Mouse (Mus musculus) Patski (cell line): ENCODE data around the gene Hid1. TPM values are rescaled to one million over a fixed set of nuclear protein-coding genes. Genes with fewer than 3 reads are reported as not detected.
"Not testable (repeated sequence)": the region's sequence is repeated elsewhere in the genome, so short reads cannot be mapped to it uniquely, and the experiment has no call there.

Source experiments
- ATAC-seq: fragments of 100-300 bp; one replicate; pipeline ENCODE4 v1.8.0; 2021
- CTCF ChIA-PET: fragments of 350-600 bp; sonication (Branson Sonifier 250); formaldehyde crosslinking; loops from one replicate; lab custom pipeline; 2022; ENCODE audit warnings: inconsistent platforms; lab: Charles Lee
- POLR2A ChIA-PET: fragments of 350-600 bp; sonication (Branson Sonifier 250); formaldehyde crosslinking; loops from one replicate; lab custom pipeline; 2022; ENCODE audit warnings: antibody characterized with exemption, inconsistent platforms; lab: Charles Lee
- DNase-seq: peaks from one replicate; pipeline ENCODE4 v3.0.0-alpha.2; 2011; ENCODE audit warnings: low read depth, low spot score
- H3K27me3 ChIP-seq: fragments of 371-371 bp; one replicate; pipeline ENCODE4 v1.5.1; 2021
- CTCF ChIP-seq: fragments of 100-300 bp; IDR thresholded peaks from one replicate; pipeline ENCODE4 v1.5.1; 2021
- in situ Hi-C: fragments of 300-500 bp; cut with MboI; formaldehyde crosslinking; loops from 3 replicates; pipeline ENCODE4 v1.11.1; 2018; ENCODE audit warnings: low pct_unique_long_range_greater_than_20kb, mixed read lengths
- polyA plus RNA-seq: library from polyadenylated mRNA; unstranded; gene quantifications from one replicate; pipeline ENCODE4 v1.2.3, GENCODE M21; 2021

The Hid1 gene
- polyA plus RNA-seq, 1 experiment from 2014 or later: 15.3 TPM

GRCm38 (mm10) chr11:115393721-115394325 lies 26.3 kb upstream of the Hid1 start:
- H3K27me3 ChIP-seq: no peaks in the 10 kb centered on the region
- TF ChIP-seq CTCF: no peak
- CTCF ChIA-PET: no interaction called here
- ATAC-seq (no peak), DNase-seq (no peak)
- POLR2A ChIA-PET: interaction anchor here (0.7 kb wide), 1 partner anchor 93 kb away, joined by 3 read pairs; no protein-coding TSS in a partner anchor
- in situ Hi-C loops: no loop called here

- ATAC-seq (no peak), DNase-seq (no peak)
- TF ChIP-seq CTCF: no peak
- H3K27me3 ChIP-seq: no peaks in the 10 kb centered on the region
- in situ Hi-C loops: no loop called here
- ChIA-PET CTCF (no interaction called here), POLR2A (interaction anchor here (0.9 kb wide), 1 partner anchor 21 kb away, joined by 3 read pairs; no protein-coding TSS in a partner anchor)
These were observed 23.8 kb upstream of the Hid1 start for GRCm38 (mm10) chr11:115391358-115391757.

GRCm38 (mm10) chr11:115386859-115387258 lies 19.3 kb upstream of the Hid1 start:
- POLR2A ChIA-PET, H3K27me3 ChIP-seq, in situ Hi-C loops, DNase-seq, ATAC-seq: not testable (repeated sequence)
- CTCF ChIA-PET: interaction anchor here (2.0 kb wide), 1 partner anchor 40 kb away, joined by 5 read pairs; no protein-coding TSS in a partner anchor

GRCm38 (mm10) chr11:115384587-115384986 lies 17.0 kb upstream of the Hid1 start:
- in situ Hi-C loops: no loop called here
- ATAC-seq (no peak), DNase-seq (no peak)
- TF ChIP-seq CTCF: no peak
- ChIA-PET POLR2A (no interaction called here), CTCF (interaction anchor here (1.3 kb wide), 1 partner anchor 10 kb away, joined by 3 read pairs; no protein-coding TSS in a partner anchor)
- no peaks in the 10 kb centered on the region for H3K27me3 ChIP-seq

- POLR2A ChIA-PET: interaction anchor here (4.2 kb wide), 1 partner anchor 29 kb away, joined by 20 read pairs; no protein-coding TSS in a partner anchor
- TF ChIP-seq CTCF: no peak
- CTCF ChIA-PET: interaction anchor here (1.3 kb wide), 1 partner anchor 10 kb away, joined by 3 read pairs; no protein-coding TSS in a partner anchor
- in situ Hi-C loops: no loop called here
- DNase-seq (no peak), ATAC-seq (no peak)
- H3K27me3 ChIP-seq: no peaks in the 10 kb centered on the region
These were observed 16.3 kb upstream of the Hid1 start for GRCm38 (mm10) chr11:115383701-115384474.

- CTCF ChIA-PET: no interaction called here
- DNase-seq: no peak
These were observed 15.3 kb upstream of the Hid1 start for GRCm38 (mm10) chr11:115382891-115383290.

GRCm38 (mm10) chr11:115381743-115382539 lies 14.4 kb upstream of the Hid1 start, which contains the start of gene Cdr2l:
Gene Cdr2l, plus strand, starts transcription at chr11:115381916.
- in situ Hi-C loops: no loop called here
- CTCF ChIA-PET: interaction anchor here (1.0 kb wide), 1 partner anchor 12 kb away, joined by 4 read pairs; no protein-coding TSS in a partner anchor
- POLR2A ChIA-PET: interaction anchor here (1.0 to 4.2 kb wide), 2 partner anchors 31 to 40 kb away, joined by 3 to 20 read pairs; no protein-coding TSS in a partner anchor
- no peaks in the 10 kb centered on the region for H3K27me3 ChIP-seq
- ATAC-seq (peak; percentile 91), DNase-seq (no peak)
- TF ChIP-seq CTCF: no peak

More at GRCm38 (mm10) chr11:115382891-115383290, 15.3 kb upstream of the Hid1 start:
- POLR2A ChIA-PET: interaction anchor here (4.2 kb wide), 1 partner anchor 30 kb away, joined by 20 read pairs; no protein-coding TSS in a partner anchor
- no peaks in the 10 kb centered on the region for H3K27me3 ChIP-seq
- in situ Hi-C loops: no loop called here
- ATAC-seq: no peak
- TF ChIP-seq CTCF: no peak

- ATAC-seq (no peak), DNase-seq (no peak)
- POLR2A ChIA-PET: interaction anchor here (0.7 to 4.2 kb wide), 3 partner anchors 27 to 315 kb away, joined by 3 to 20 read pairs (median 5); no protein-coding TSS in a partner anchor
- in situ Hi-C loops: no loop called here
- CTCF ChIA-PET: interaction anchor here (0.9 to 1.2 kb wide), 3 partner anchors 12 to 47 kb away, joined by 3 to 4 read pairs (median 3); no protein-coding TSS in a partner anchor
- no peak for TF ChIP-seq CTCF
- no peaks in the 10 kb centered on the region for H3K27me3 ChIP-seq
These were observed 13.7 kb upstream of the Hid1 start for GRCm38 (mm10) chr11:115381276-115381675.

- ChIA-PET CTCF (interaction anchor here (1.7 kb wide), 1 partner anchor 9 kb away, joined by 3 read pairs; no protein-coding TSS in a partner anchor), POLR2A (no interaction called here)
- DNase-seq (no peak), ATAC-seq (no peak)
- H3K27me3 ChIP-seq: no peaks in the 10 kb centered on the region
- TF ChIP-seq CTCF: no peak
- in situ Hi-C loops: no loop called here
These were observed 10.3 kb upstream of the Hid1 start for GRCm38 (mm10) chr11:115377854-115378253.
